Mouse (Mus musculus): ENCODE results near the gene Tbc1d13.

GRCm38 (mm10) chr2:30185681-30186080, 52.1 kb downstream of the Tbc1d13 start:
- TF ChIP-seq CTCF (IDR thresholded peaks at IDR 0.05; ENCODE audit: extremely low read depth, insufficient read depth, low read length) = no peak
- no peak for TF ChIP-seq POLR2A (IDR thresholded peaks at IDR 0.05; ENCODE audit: extremely low read depth, insufficient read depth, low read length)
